Mouse (Mus musculus): ENCODE data around the gene AI413582. TPM values are rescaled to one million over a fixed set of nuclear protein-coding genes. Genes with fewer than 3 reads are reported as not detected.
A peak's percentile ranks its signal among the peaks of the same experiment; 100 is the strongest.

Gene AI413582
- total and polyA plus RNA-seq, 2 experiments from 2014 or later = 11.1 to 18.5 TPM

- WGBS = 51% methylated on average over 9 of the region's 9 CpGs
- no peak for TF ChIP-seq CTCF (IDR thresholded peaks at IDR 0.05; ENCODE audit: low read depth)
- no peak for TF ChIP-seq EP300 (IDR thresholded peaks at IDR 0.05; ENCODE audit: low read depth)
- Histone ChIP-seq H3K27me3 (ENCODE audit: control insufficient read depth, insufficient read depth, low read length) (no peaks in the 10 kb centered on the region), H3K9me3 (replicated peaks; ENCODE audit: control insufficient read depth, low read length) (no peaks in the 10 kb centered on the region), H3K4me3 (ENCODE audit: low read depth, low read length) (no peak overlapping the region), H3K4me1 (ENCODE audit: control insufficient read depth, insufficient read depth) (0 out of 2 replicates have a peak, but pooled peaks cover 5% of the 10 kb centered on the region), H3K4me2 (ENCODE audit: low read depth, low read length) (no peak overlapping the region), H3K36me3 (replicated peaks; ENCODE audit: control insufficient read depth, insufficient read depth, low read length) (no peaks in the 10 kb centered on the region), H3K9ac (replicated peaks; ENCODE audit: low read depth, low read length) (no peak overlapping the region), H3K27ac (ENCODE audit: low read depth) (no peak overlapping the region)
- ATAC-seq (ENCODE audit: insufficient read depth, low read depth) = peak; percentile 71
- DNase-seq (ENCODE audit: low spot score) = no peak
Observed at GRCm38 (mm10) chr17:27547253-27547868, 18.2 kb downstream of the AI413582 start.

- Histone ChIP-seq H3K4me3 (ENCODE audit: low read depth, low read length) (no peak overlapping the region), H3K27me3 (ENCODE audit: control insufficient read depth, insufficient read depth, low read length) (no peaks in the 10 kb centered on the region), H3K4me1 (ENCODE audit: control insufficient read depth, insufficient read depth) (0 out of 2 replicates have a peak, but pooled peaks cover 5% of the 10 kb centered on the region), H3K36me3 (replicated peaks; ENCODE audit: control insufficient read depth, insufficient read depth, low read length) (no peaks in the 10 kb centered on the region), H3K4me2 (ENCODE audit: low read depth, low read length) (no peak overlapping the region), H3K9ac (replicated peaks; ENCODE audit: low read depth, low read length) (no peak overlapping the region), H3K27ac (ENCODE audit: low read depth) (no peak overlapping the region), H3K9me3 (replicated peaks; ENCODE audit: control insufficient read depth, low read length) (no peaks in the 10 kb centered on the region)
- DNase-seq (ENCODE audit: low spot score) (no peak), ATAC-seq (ENCODE audit: insufficient read depth, low read depth) (no peak)
- WGBS = 70% methylated on average over 7 of the region's 7 CpGs
- TF ChIP-seq EP300 (IDR thresholded peaks at IDR 0.05; ENCODE audit: low read depth) (no peak), CTCF (IDR thresholded peaks at IDR 0.05; ENCODE audit: low read depth) (no peak)
Observed at GRCm38 (mm10) chr17:27546574-27547085, 18.9 kb downstream of the AI413582 start.

GRCm38 (mm10) chr17:27545991-27546390, 19.6 kb downstream of the AI413582 start:
- H3K4me2 ChIP-seq (ENCODE audit: low read depth, low read length) = no peak overlapping the region
- TF ChIP-seq EP300 (IDR thresholded peaks at IDR 0.05; ENCODE audit: low read depth) (no peak), CTCF (IDR thresholded peaks at IDR 0.05; ENCODE audit: low read depth) (no peak)
- no peak overlapping the region for H3K4me3 ChIP-seq (ENCODE audit: low read depth, low read length)
- H3K27me3 ChIP-seq (ENCODE audit: control insufficient read depth, insufficient read depth, low read length) = no peaks in the 10 kb centered on the region
- 0 out of 2 replicates have a peak, but pooled peaks cover 5% of the 10 kb centered on the region for H3K4me1 ChIP-seq (ENCODE audit: control insufficient read depth, insufficient read depth)
- no peak overlapping the region for H3K27ac ChIP-seq (ENCODE audit: low read depth)
- DNase-seq (ENCODE audit: low spot score) (no peak), ATAC-seq (ENCODE audit: insufficient read depth, low read depth) (no peak)
- WGBS = 53% methylated on average over 12 of the region's 12 CpGs
- H3K9ac ChIP-seq (replicated peaks; ENCODE audit: low read depth, low read length) = no peak overlapping the region
- no peaks in the 10 kb centered on the region for H3K36me3 ChIP-seq (replicated peaks; ENCODE audit: control insufficient read depth, insufficient read depth, low read length)
- no peaks in the 10 kb centered on the region for H3K9me3 ChIP-seq (replicated peaks; ENCODE audit: control insufficient read depth, low read length)

- no peaks in the 10 kb centered on the region for H3K9me3 ChIP-seq (replicated peaks; ENCODE audit: control insufficient read depth, low read length)
- TF ChIP-seq EP300 (IDR thresholded peaks at IDR 0.05; ENCODE audit: low read depth) = no peak
- no peak for TF ChIP-seq CTCF (IDR thresholded peaks at IDR 0.05; ENCODE audit: low read depth)
- 72% methylated on average over 11 of the region's 11 CpGs for WGBS
- H3K4me2 ChIP-seq (ENCODE audit: low read depth, low read length) = no peak overlapping the region
- no peaks in the 10 kb centered on the region for H3K36me3 ChIP-seq (replicated peaks; ENCODE audit: control insufficient read depth, insufficient read depth, low read length)
- H3K27me3 ChIP-seq (ENCODE audit: control insufficient read depth, insufficient read depth, low read length) = no peaks in the 10 kb centered on the region
- DNase-seq (ENCODE audit: low spot score) (no peak), ATAC-seq (ENCODE audit: insufficient read depth, low read depth) (no peak)
- H3K27ac ChIP-seq (ENCODE audit: low read depth) = no peak overlapping the region
- H3K9ac ChIP-seq (replicated peaks; ENCODE audit: low read depth, low read length) = no peak overlapping the region
- 0 out of 2 replicates have a peak, but pooled peaks cover 5% of the 10 kb centered on the region for H3K4me1 ChIP-seq (ENCODE audit: control insufficient read depth, insufficient read depth)
- H3K4me3 ChIP-seq (ENCODE audit: low read depth, low read length) = no peak overlapping the region
Observed at GRCm38 (mm10) chr17:27544551-27544950, 21.0 kb downstream of the AI413582 start.

- Histone ChIP-seq H3K36me3 (replicated peaks; ENCODE audit: control insufficient read depth, insufficient read depth, low read length) (no peaks in the 10 kb centered on the region), H3K9ac (replicated peaks; ENCODE audit: low read depth, low read length) (no peak overlapping the region), H3K4me3 (ENCODE audit: low read depth, low read length) (no peak overlapping the region), H3K27me3 (ENCODE audit: control insufficient read depth, insufficient read depth, low read length) (no peaks in the 10 kb centered on the region), H3K27ac (ENCODE audit: low read depth) (no peak overlapping the region), H3K9me3 (replicated peaks; ENCODE audit: control insufficient read depth, low read length) (no peaks in the 10 kb centered on the region), H3K4me2 (ENCODE audit: low read depth, low read length) (no peak overlapping the region), H3K4me1 (ENCODE audit: control insufficient read depth, insufficient read depth) (no peaks in the 10 kb centered on the region)
- ATAC-seq (ENCODE audit: insufficient read depth, low read depth) (no peak), DNase-seq (ENCODE audit: low spot score) (no peak)
- no peak for TF ChIP-seq CTCF (IDR thresholded peaks at IDR 0.05; ENCODE audit: low read depth)
- no peak for TF ChIP-seq EP300 (IDR thresholded peaks at IDR 0.05; ENCODE audit: low read depth)
- WGBS = 75% methylated on average over 3 of the region's 3 CpGs
Observed at GRCm38 (mm10) chr17:27541984-27542383, 23.6 kb downstream of the AI413582 start.

- 67% methylated on average over 2 of the region's 2 CpGs for WGBS
Observed at GRCm38 (mm10) chr17:27541261-27541660, 24.3 kb downstream of the AI413582 start.

More at GRCm38 (mm10) chr17:27541261-27541660, 24.3 kb downstream of the AI413582 start:
- H3K4me3 ChIP-seq (ENCODE audit: low read depth, low read length) = no peak overlapping the region
- H3K9ac ChIP-seq (replicated peaks; ENCODE audit: low read depth, low read length) = no peak overlapping the region
- H3K27me3 ChIP-seq (ENCODE audit: control insufficient read depth, insufficient read depth, low read length) = no peaks in the 10 kb centered on the region
- H3K9me3 ChIP-seq (replicated peaks; ENCODE audit: control insufficient read depth, low read length) = no peaks in the 10 kb centered on the region
- DNase-seq (ENCODE audit: low spot score) (no peak), ATAC-seq (ENCODE audit: insufficient read depth, low read depth) (no peak)
- no peaks in the 10 kb centered on the region for H3K4me1 ChIP-seq (ENCODE audit: control insufficient read depth, insufficient read depth)
- TF ChIP-seq EP300 (IDR thresholded peaks at IDR 0.05; ENCODE audit: low read depth) (no peak), CTCF (IDR thresholded peaks at IDR 0.05; ENCODE audit: low read depth) (no peak)
- H3K36me3 ChIP-seq (replicated peaks; ENCODE audit: control insufficient read depth, insufficient read depth, low read length) = no peaks in the 10 kb centered on the region
- no peak overlapping the region for H3K4me2 ChIP-seq (ENCODE audit: low read depth, low read length)
- no peak overlapping the region for H3K27ac ChIP-seq (ENCODE audit: low read depth)

Data from heart, postnatal 0 days (tissue).